Mouse (Mus musculus) forebrain, embryonic 11.5 days (tissue): ENCODE measurements at regions not wholly inside any gene's neighbourhood (a gene's known extent, or its start where the extent isn't known, plus 50 kb on each side); places are given as distances from the start of the nearest gene placed in this dataset.

ENCODE experiments used
- ATAC-seq: fragments of 200-750 bp; cut with Nextera tagmentation; replicated peaks from 2 replicates; pipeline ENCODE4 v1.8.0; 2017; ENCODE audit warnings: moderate TSS enrichment; ENCODE audit not compliant: low FRiP score
- DNase-seq: peaks from one replicate; pipeline ENCODE4 v3.0.0-alpha.2; 2017; ENCODE audit warnings: low spot score
- H3K27ac ChIP-seq: fragments of 300-500 bp; sonication (generic); 2 replicates; pipeline ENCODE4 v1.5.1; 2014; ENCODE audit warnings: low read depth, low read length
- H3K27me3 ChIP-seq: fragments of 300-500 bp; sonication (generic); 2 replicates; pipeline ENCODE4 v1.6.1; 2014; ENCODE audit warnings: mild to moderate bottlenecking, low read length, mixed read lengths; ENCODE audit not compliant: control insufficient read depth, insufficient read depth
- H3K36me3 ChIP-seq: fragments of 300-500 bp; sonication (generic); 2 replicates; pipeline ENCODE4 v1.6.1; 2014; ENCODE audit warnings: mild to moderate bottlenecking, low read length, moderate library complexity, mixed read lengths; ENCODE audit not compliant: control insufficient read depth, insufficient read depth
- H3K4me1 ChIP-seq: fragments of 300-500 bp; sonication (generic); replicated peaks from 2 replicates; pipeline ENCODE4 v1.6.1; 2014; ENCODE audit warnings: low read length, mixed read lengths; ENCODE audit not compliant: control insufficient read depth, insufficient read depth
- H3K4me2 ChIP-seq: fragments of 300-500 bp; sonication (generic); 2 replicates; pipeline ENCODE4 v1.6.1; 2014; ENCODE audit warnings: low read depth, mild to moderate bottlenecking, low read length, moderate library complexity, mixed read lengths; ENCODE audit not compliant: severe bottlenecking
- H3K4me3 ChIP-seq: fragments of 300-500 bp; sonication (generic); 2 replicates; pipeline ENCODE4 v1.5.1; 2014; ENCODE audit warnings: low read depth, low read length
- H3K9ac ChIP-seq: fragments of 300-500 bp; sonication (generic); 2 replicates; pipeline ENCODE4 v1.6.1; 2014; ENCODE audit warnings: low read length
- H3K9me3 ChIP-seq: fragments of 300-500 bp; sonication (generic); 2 replicates; pipeline ENCODE4 v1.6.1; 2016; ENCODE audit warnings: low read length, mixed read lengths; ENCODE audit not compliant: control insufficient read depth
- WGBS: fragments of 180-500 bp; shearing (Covaris S2); extraction: QIAGEN DNeasy Blood & Tissue Kit; methylation state at CpG from one replicate; pipeline ENCODE4 v1.1.7; 2014; 5-methylcytosine and 5-hydroxymethylcytosine counted together

GRCm38 (mm10) chr1:125307223-125307622 lies 128.3 kb downstream of the Actr3 start:
- Histone ChIP-seq H3K4me2 (no peak overlapping the region), H3K36me3 (no peaks in the 10 kb centered on the region), H3K9ac (no peak overlapping the region), H3K9me3 (no peaks in the 10 kb centered on the region), H3K4me3 (no peak overlapping the region), H3K4me1 (no peaks in the 10 kb centered on the region), H3K27ac (no peak overlapping the region), H3K27me3 (no peaks in the 10 kb centered on the region)
- ATAC-seq: no peak
- WGBS: 78% methylated on average over 3 of the region's 3 CpGs
- no peak for DNase-seq

- H3K4me2 ChIP-seq: no peak overlapping the region
- no peak overlapping the region for H3K27ac ChIP-seq
- H3K9me3 ChIP-seq: no peaks in the 10 kb centered on the region
- ATAC-seq: no peak
- no peaks in the 10 kb centered on the region for H3K36me3 ChIP-seq
- H3K9ac ChIP-seq: no peak overlapping the region
- no peak overlapping the region for H3K4me3 ChIP-seq
- DNase-seq: no peak
- H3K4me1 ChIP-seq: no peaks in the 10 kb centered on the region
- H3K27me3 ChIP-seq: no peaks in the 10 kb centered on the region
- 88% methylated on average over 5 of the region's 5 CpGs for WGBS
Observed at GRCm38 (mm10) chr1:125298520-125299090, 136.9 kb downstream of the Actr3 start.

GRCm38 (mm10) chr1:125295646-125296045 lies 139.9 kb downstream of the Actr3 start:
- Histone ChIP-seq H3K4me3 (no peak overlapping the region), H3K36me3 (no peaks in the 10 kb centered on the region), H3K27ac (no peak overlapping the region), H3K4me2 (no peak overlapping the region), H3K9ac (no peak overlapping the region), H3K9me3 (no peaks in the 10 kb centered on the region), H3K27me3 (no peaks in the 10 kb centered on the region), H3K4me1 (no peaks in the 10 kb centered on the region)
- ATAC-seq: no peak
- 86% methylated on average over 3 of the region's 3 CpGs for WGBS
- DNase-seq: no peak

GRCm38 (mm10) chr1:125290320-125291021 lies 145.1 kb downstream of the Actr3 start:
- Histone ChIP-seq H3K9me3 (no peaks in the 10 kb centered on the region), H3K27ac (no peak overlapping the region), H3K36me3 (no peaks in the 10 kb centered on the region), H3K4me2 (no peak overlapping the region), H3K4me1 (no peaks in the 10 kb centered on the region), H3K4me3 (no peak overlapping the region), H3K27me3 (no peaks in the 10 kb centered on the region), H3K9ac (no peak overlapping the region)
- DNase-seq (no peak), ATAC-seq (no peak)
- WGBS: 92% methylated on average over 12 of the region's 12 CpGs

GRCm38 (mm10) chr1:125286347-125286746 lies 149.2 kb downstream of the Actr3 start:
- no peaks in the 10 kb centered on the region for H3K36me3 ChIP-seq
- DNase-seq: no peak
- no peaks in the 10 kb centered on the region for H3K9me3 ChIP-seq
- ATAC-seq: no peak
- WGBS: 78% methylated on average over 2 of the region's 2 CpGs
- H3K4me3 ChIP-seq: no peak overlapping the region
- H3K27me3 ChIP-seq: no peaks in the 10 kb centered on the region
- H3K4me1 ChIP-seq: no peaks in the 10 kb centered on the region
- no peak overlapping the region for H3K4me2 ChIP-seq
- H3K9ac ChIP-seq: no peak overlapping the region
- no peak overlapping the region for H3K27ac ChIP-seq

GRCm38 (mm10) chr1:125284693-125285092 lies 150.8 kb downstream of the Actr3 start:
- no peak overlapping the region for H3K4me2 ChIP-seq
- WGBS: 80% methylated on average over 2 of the region's 2 CpGs
- H3K36me3 ChIP-seq: no peaks in the 10 kb centered on the region
- ATAC-seq (no peak), DNase-seq (no peak)
- no peaks in the 10 kb centered on the region for H3K4me1 ChIP-seq
- H3K9ac ChIP-seq: no peak overlapping the region
- H3K27me3 ChIP-seq: no peaks in the 10 kb centered on the region
- no peak overlapping the region for H3K4me3 ChIP-seq
- H3K27ac ChIP-seq: no peak overlapping the region
- H3K9me3 ChIP-seq: no peaks in the 10 kb centered on the region

GRCm38 (mm10) chr1:125273752-125274151 lies 161.8 kb downstream of the Actr3 start:
- Histone ChIP-seq H3K4me2 (no peak overlapping the region), H3K27ac (no peak overlapping the region), H3K4me3 (no peak overlapping the region), H3K9ac (no peak overlapping the region), H3K9me3 (no peaks in the 10 kb centered on the region), H3K36me3 (no peaks in the 10 kb centered on the region), H3K27me3 (no peaks in the 10 kb centered on the region), H3K4me1 (no peaks in the 10 kb centered on the region)
- no peak for DNase-seq
- WGBS: 59% methylated on average over 2 of the region's 2 CpGs
- no peak for ATAC-seq

GRCm38 (mm10) chr1:125263684-125264083 lies 171.8 kb downstream of the Actr3 start:
- H3K4me1 ChIP-seq: no peaks in the 10 kb centered on the region
- H3K36me3 ChIP-seq: no peaks in the 10 kb centered on the region
- no peak overlapping the region for H3K9ac ChIP-seq
- DNase-seq: no peak
- no peaks in the 10 kb centered on the region for H3K27me3 ChIP-seq
- H3K9me3 ChIP-seq: no peaks in the 10 kb centered on the region
- no peak for ATAC-seq
- no peak overlapping the region for H3K4me3 ChIP-seq
- no peak overlapping the region for H3K27ac ChIP-seq
- 87% methylated on average over 6 of the region's 6 CpGs for WGBS
- no peak overlapping the region for H3K4me2 ChIP-seq

- no peaks in the 10 kb centered on the region for H3K4me1 ChIP-seq
- no peak overlapping the region for H3K4me3 ChIP-seq
- ATAC-seq (no peak), DNase-seq (no peak)
- H3K9ac ChIP-seq: no peak overlapping the region
- no peak overlapping the region for H3K4me2 ChIP-seq
- no peaks in the 10 kb centered on the region for H3K36me3 ChIP-seq
- H3K27me3 ChIP-seq: no peaks in the 10 kb centered on the region
- H3K27ac ChIP-seq: no peak overlapping the region
- H3K9me3 ChIP-seq: no peaks in the 10 kb centered on the region
- WGBS: 88% methylated on average over 6 of the region's 6 CpGs
Observed at GRCm38 (mm10) chr1:125263068-125263467, 172.5 kb downstream of the Actr3 start.
